Mouse (Mus musculus): ENCODE data around the gene Stmn1.

Stmn1 gene

DNA sequence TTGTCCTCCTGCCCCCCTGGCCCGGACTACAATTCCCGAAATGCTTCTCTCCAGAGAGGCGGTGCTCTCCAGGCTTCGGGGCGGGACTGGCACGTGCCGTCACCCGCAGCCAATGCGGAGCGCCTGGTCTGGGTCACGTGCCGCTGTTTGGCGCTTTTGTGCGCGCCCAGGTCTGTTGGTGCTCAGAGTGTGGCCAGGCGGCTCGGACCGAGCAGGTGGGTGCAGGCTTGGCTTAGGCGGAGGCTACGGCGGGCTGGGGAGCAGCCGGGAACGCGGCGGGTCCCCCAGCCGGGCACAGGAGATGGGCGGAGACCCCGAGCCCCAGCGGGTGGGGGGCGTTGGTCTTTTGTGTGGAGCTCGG is at the start of gene Stmn1:
Gene Stmn1 (plus strand): TSS at position 106 of the 361 bp plus-strand sequence.
- DNase-seq: peak; percentile 95 to 98

GRCm38 (mm10) chr4:134421971-134422370 is 46.1 kb upstream of the Stmn1 start:
- DNase-seq: no peak

GRCm38 (mm10) chr4:134423949-134424348 is 44.2 kb upstream of the Stmn1 start:
- DNase-seq: no peak

- no peak for DNase-seq
These were observed 43.0 kb upstream of the Stmn1 start for GRCm38 (mm10) chr4:134425088-134425487.

DNA sequence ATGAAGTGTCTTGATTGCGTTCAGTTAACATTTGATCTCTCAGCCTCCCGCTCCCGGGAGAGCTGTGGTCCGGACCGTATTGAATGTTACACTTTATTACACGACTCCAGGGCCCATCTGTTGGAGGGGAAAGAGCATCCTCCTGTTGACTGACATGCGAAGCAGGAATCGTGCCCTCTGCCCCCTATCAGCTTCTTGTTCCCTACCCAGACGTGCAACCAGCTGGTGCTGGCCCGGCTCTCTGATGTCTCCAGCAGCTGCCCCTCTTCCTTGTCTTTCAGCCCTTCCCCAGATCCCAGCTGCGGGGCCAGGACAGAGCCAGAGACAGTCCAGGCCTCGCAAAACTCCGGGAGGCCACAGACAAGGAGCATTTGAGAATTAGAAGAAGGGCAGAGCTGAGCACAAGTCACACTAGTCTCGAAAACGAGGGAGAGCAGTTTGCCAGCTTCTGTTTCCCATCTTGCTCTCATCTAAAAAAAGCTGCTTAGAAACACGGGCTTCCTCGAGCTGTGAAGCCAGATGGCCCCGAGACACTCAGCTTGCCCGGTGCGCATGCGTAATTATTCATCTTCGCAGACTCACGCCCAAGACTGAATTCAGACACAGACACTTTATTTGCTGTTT is 37.6 kb upstream of the Stmn1 start:
- DNase-seq: peak; percentile 81 to 87

- DNase-seq: peak; percentile 57 to 59
These were observed 35.3 kb upstream of the Stmn1 start for GRCm38 (mm10) chr4:134432686-134433360.

- no peak for DNase-seq
These were observed 31.9 kb upstream of the Stmn1 start for GRCm38 (mm10) chr4:134436185-134436584.

DNA sequence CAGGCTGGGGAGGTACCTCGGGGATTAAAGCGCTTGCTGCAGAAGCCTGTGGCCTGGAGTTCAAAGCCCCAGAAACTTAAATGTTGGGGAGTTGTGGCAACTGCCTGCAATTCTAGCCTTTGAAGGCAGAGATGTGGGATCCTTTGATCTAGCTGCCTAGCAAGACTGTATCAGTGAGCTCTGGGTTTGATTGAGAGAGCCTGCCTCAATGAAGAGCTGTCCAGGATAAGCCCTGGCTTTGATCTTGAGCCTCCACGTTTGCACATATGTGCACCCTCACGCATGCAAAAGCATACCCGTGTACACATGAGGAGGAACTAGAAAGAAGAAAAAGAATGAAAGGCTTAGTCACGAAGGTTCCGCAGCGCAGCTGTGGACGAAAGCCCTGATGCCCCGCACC is 31.5 kb upstream of the Stmn1 start:
- DNase-seq: no peak

DNA sequence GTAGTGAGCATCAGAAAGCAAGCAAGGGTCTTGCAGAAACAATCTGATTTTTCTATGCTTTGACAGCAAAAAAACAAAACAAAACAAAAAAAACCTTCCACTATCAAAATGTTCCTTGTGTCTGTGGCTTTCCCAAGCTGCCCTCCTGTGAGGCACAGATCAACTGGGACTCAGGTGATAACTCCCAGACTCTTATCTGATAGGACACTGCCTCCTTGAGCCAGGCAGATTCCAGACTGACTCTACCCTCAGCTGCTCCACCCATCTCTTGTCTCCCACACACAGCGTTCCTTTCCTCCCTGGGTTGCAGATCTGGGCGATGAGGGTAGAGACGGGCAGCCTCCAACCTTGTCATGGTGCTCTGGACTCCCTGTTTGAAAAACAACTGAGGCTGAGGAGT is 29.0 kb upstream of the Stmn1 start:
- no peak for DNase-seq

DNA sequence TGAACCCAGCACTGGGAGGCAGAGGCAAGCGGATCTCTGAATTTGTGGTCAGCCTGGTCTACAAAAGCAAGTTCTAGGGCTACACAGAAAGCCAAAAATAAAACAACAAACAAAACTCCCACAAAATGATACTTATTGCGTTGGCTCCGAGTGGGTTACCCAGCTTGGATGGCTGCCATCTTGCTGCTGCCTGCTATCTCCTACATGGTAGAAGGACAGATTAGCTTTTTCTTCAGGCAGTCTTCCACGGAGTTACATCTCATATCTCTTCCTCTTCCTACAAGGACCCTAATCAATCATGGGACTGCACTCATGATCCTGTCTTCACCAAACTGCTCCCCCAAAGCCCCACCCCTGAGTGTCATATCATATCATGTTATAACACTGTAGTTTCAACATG is 28.2 kb upstream of the Stmn1 start:
- DNase-seq: no peak

GRCm38 (mm10) chr4:134442216-134442615 is 25.9 kb upstream of the Stmn1 start:
- no peak for DNase-seq

GRCm38 (mm10) chr4:134443589-134443988 is 24.5 kb upstream of the Stmn1 start:
- DNase-seq: no peak

GRCm38 (mm10) chr4:134444949-134445348 is 23.2 kb upstream of the Stmn1 start:
- no peak for DNase-seq

GRCm38 (mm10) chr4:134445489-134445888 is 22.6 kb upstream of the Stmn1 start:
- DNase-seq: no peak

DNA sequence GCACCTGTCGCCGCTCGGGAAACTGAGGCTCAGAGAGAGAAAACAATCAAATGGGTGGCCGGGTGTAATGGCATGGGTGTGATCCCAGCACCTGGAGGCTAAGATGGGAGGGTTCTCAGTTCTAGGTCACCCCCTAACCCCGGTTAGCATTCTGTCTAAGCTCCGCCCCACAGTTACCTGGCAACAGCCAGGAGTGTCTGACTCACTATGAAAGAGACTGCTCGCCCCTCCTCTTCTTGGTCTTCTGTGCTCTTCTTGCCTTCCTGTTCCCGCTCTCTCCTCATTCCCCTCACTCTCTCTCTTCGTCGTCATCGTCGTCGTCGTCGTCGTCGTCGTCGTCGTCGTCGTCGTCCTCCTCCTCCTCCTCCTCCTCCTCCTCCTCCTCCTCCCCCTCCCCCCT is 20.2 kb upstream of the Stmn1 start:
- DNase-seq: no peak

GRCm38 (mm10) chr4:134449595-134450391 is 18.3 kb upstream of the Stmn1 start:
- peak; percentile 77 to 81 for DNase-seq

- DNase-seq: peak; percentile 71 to 73
These were observed 17.5 kb upstream of the Stmn1 start for GRCm38 (mm10) chr4:134450392-134451195.

DNA sequence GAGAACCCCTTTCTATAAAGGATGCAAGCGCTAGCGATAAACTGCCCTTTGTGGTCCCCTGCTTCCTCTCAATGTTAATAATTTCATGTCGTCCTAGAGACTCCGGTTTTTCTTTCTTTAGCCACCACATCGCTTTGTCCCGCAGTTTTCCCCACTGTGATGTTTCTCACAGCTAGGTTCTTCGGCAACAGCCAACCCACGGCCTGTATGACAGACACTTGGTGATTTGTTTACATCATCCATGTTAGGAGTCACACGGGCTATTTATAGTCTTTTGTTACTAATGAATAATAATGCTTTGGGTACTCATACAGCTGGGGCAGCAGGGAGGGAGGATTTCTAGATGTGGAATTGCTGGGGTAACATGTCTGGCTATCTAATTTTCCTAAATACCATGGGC is 16.6 kb upstream of the Stmn1 start:
- DNase-seq: no peak

- DNase-seq: peak; percentile 64 to 72
These were observed 14.3 kb upstream of the Stmn1 start for GRCm38 (mm10) chr4:134453619-134454400.

GRCm38 (mm10) chr4:134455310-134455709 is 12.8 kb upstream of the Stmn1 start:
- no peak for DNase-seq

DNA sequence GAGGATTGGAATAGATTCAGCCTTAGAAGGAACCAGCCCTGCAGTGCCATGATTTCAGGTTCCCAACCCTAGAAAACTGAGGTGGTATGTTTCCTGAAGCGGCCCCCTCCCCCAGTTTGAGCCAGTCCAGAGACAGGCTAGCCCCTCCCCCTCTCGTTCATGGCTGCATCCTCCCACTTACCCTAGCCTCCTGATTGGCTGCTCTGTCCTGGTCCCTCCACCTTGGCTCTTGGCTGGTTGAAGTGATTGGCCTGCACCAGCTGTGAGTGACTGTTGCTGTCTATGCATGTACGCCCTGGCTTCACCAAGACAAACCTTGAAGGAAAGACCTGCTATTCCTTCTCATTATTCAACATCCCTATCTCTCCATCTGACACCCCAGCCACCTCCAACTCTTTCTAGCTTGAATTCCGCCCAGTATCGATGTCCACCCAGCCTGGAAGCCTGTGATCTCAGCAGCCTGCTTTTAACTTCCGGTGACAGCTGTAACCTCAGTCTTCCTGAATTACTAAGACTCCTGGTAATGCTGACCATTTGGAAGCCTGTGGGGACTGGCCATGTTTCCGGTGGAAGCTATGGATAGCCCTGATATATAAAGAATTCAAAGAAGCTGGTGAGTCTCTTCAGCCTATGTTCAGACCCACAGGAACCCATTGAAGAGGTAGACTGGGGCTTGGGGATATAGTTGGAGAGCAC is 10.8 kb upstream of the Stmn1 start:
- DNase-seq: no peak

GRCm38 (mm10) chr4:134458856-134459255 is 9.3 kb upstream of the Stmn1 start:
- DNase-seq: peak; percentile 89 to 96

Measured in cerebellum, adult 18-20 months (tissue).